Mouse (Mus musculus) embryonic fibroblast, embryonic 13.5 days (primary cell): Measurements from ENCODE around the gene Vwa5b1. TPM values are rescaled to one million over a fixed set of nuclear protein-coding genes. Genes with fewer than 3 reads are reported as not detected.

Source experiments
- H3K27ac ChIP-seq: 2 replicates; pipeline ENCODE4 v1.5.1; 2012; ENCODE audit warnings: low read length, control low read depth, inconsistent platforms; ENCODE audit not compliant: insufficient read depth
- H3K4me1 ChIP-seq: 2 replicates; pipeline ENCODE4 v1.6.1; 2011; ENCODE audit warnings: low read length; ENCODE audit not compliant: control insufficient read depth, insufficient read depth
- H3K4me3 ChIP-seq: 2 replicates; pipeline ENCODE4 v1.5.1; 2011; ENCODE audit warnings: mild to moderate bottlenecking, control low read depth, low read length; ENCODE audit not compliant: insufficient read depth
- CTCF ChIP-seq: IDR thresholded peaks from 2 replicates; pipeline ENCODE4 v1.5.1; 2011; ENCODE audit warnings: mild to moderate bottlenecking, control low read depth, low read length, moderate library complexity, borderline replicate concordance; ENCODE audit not compliant: insufficient read depth
- POLR2A ChIP-seq: IDR thresholded peaks from 2 replicates; pipeline ENCODE4 v1.6.1; 2011; ENCODE audit warnings: low read depth, mild to moderate bottlenecking, control low read depth, low read length, moderate library complexity
- polyA plus RNA-seq: library from polyadenylated mRNA; stranded (reverse); fragments of >200 nt; gene quantifications from 2 replicates; pipeline ENCODE4 v1.2.4, GENCODE M21; 2011; ENCODE audit warnings: low read depth; ENCODE audit not compliant: missing spikeins, insufficient read length

The Vwa5b1 gene
- not detected in 2 replicates for polyA plus RNA-seq

DNA sequence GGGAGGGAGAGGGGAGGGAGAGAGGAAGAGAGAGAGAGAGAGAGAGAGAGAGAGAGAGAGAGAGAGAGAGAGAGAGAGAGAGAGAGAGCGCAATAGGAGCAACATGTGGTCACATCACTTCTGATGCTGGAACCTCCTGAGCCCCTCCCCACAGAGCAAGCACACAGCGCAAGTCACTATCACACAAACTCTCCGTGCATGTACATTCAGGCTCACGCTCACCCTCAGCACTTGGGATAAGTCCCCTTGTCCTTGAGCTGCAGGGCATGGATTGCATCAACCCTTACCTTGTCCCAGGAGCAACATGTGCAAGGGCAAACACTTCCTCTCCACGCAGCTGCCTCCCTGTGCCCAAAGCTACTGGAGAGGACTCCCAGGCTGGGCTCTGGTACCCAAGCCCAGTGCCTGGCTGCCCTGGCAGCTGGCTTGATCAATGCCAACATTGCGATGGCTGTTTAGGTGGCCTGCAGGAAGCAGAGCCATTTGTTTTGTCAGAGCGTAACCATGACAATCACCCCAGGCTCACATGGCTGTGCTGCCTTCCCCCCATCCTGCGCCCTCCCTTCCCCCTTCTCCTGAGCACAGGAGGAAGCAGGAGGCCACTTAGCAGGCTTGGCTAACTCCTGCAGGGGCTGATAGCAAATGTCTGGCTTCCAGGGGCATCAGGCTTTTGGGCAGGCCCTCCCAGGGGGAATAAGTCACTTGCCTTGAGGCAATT, at the start of gene Vwa5b1:
TSS of gene Vwa5b1 (minus strand) at position 457 of the 718 bp plus-strand sequence.
- no peak within 1 kb of the TSS for H3K4me3 ChIP-seq
- no peaks in the 10 kb centered on the region for H3K4me1 ChIP-seq
- no peak within 1 kb of the TSS for H3K27ac ChIP-seq
- TF ChIP-seq POLR2A, result no peak
- TF ChIP-seq CTCF, result no peak

DNA sequence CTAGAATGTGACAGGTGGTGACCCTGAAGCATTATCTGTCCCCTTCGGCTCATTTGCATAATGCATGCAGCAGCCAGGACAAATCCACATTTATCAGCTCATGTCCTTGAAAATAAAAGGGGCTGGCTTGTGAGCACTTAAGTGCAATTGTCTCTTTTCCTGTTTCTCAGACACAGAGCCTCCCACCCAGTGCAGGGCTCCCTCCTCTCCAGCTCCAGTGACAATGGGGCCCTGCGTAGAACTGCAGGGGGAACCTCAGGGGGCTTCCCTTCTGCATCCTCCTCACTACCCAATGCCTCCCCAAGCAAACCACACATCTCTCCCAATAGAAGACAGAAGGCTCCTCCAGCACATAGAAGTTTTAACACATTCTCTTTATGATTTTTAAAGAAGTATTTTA, 47.1 kb upstream of the Vwa5b1 start:
- no peak overlapping the region for H3K4me3 ChIP-seq
- H3K4me1 ChIP-seq, result no peaks in the 10 kb centered on the region
- TF ChIP-seq CTCF (no peak), POLR2A (no peak)

DNA sequence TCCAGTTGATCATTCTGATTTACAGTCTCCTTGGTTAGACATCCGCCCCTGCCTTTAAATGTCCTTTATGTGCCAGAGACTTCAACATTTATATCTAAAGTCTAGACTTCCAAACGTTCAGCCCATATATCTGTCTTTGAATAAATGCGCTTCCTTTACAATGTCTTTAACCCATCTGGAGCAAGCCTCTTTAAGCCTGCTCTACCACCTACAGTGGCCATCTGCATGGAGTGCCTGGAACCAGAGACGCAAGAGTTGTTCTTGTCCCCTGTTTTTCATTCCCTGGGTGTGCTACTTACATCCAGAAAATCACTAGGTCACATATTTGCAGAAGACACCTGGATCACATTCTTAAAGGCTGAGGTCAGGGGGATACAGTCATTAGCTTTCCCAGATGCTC, 44.4 kb upstream of the Vwa5b1 start:
- no peaks in the 10 kb centered on the region for H3K4me1 ChIP-seq
- TF ChIP-seq CTCF, result no peak
- TF ChIP-seq POLR2A, result no peak
- H3K27ac ChIP-seq, result no peak overlapping the region
- H3K4me3 ChIP-seq, result no peak overlapping the region

More for the DNA sequence above, 47.1 kb upstream of the Vwa5b1 start:
- H3K27ac ChIP-seq, result no peak overlapping the region

DNA sequence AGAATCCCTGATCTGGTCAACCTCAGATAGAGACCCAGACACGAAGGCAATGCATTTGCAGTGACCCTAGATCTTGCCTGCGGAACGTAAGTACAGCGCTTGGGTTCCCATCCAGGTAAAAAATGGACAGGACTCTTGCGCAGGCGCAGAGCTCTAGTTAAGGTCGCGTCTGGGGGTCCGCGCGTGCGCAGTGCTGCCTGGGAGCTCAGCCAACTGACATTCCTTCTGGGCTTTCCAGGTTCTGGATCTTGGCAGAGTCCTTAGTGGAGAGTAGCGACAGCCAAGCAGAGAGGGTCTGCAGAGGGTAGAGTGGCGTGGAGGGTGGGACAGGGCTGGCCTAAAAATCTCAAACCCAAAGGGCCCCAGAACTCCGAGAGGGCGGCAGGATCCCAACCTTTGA, 41.9 kb upstream of the Vwa5b1 start:
- Histone ChIP-seq H3K27ac (no peak overlapping the region), H3K4me3 (no peak overlapping the region), H3K4me1 (no peaks in the 10 kb centered on the region)
- TF ChIP-seq POLR2A, result no peak
- no peak for TF ChIP-seq CTCF

DNA sequence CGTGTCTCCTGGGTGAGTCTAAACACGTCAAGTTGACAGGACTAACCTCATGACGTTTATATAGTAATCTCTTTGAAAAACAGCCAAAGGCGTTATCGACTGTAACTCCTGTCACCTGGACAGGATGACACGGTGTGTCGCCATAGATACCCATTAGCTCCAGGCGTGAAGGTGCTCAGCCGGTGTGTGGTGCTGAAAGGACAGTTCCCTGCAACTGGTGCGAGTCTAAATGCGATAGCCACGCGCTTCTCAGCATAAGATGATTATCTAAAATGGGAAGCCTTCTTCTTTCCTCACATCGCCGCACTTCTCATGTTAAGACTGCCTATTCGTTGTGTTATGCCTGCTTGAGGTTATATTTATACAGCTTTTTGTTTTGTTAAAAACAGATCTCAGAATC, 40.8 kb upstream of the Vwa5b1 start:
- TF ChIP-seq CTCF (no peak), POLR2A (no peak)
- Histone ChIP-seq H3K27ac (no peak overlapping the region), H3K4me1 (no peaks in the 10 kb centered on the region)

DNA sequence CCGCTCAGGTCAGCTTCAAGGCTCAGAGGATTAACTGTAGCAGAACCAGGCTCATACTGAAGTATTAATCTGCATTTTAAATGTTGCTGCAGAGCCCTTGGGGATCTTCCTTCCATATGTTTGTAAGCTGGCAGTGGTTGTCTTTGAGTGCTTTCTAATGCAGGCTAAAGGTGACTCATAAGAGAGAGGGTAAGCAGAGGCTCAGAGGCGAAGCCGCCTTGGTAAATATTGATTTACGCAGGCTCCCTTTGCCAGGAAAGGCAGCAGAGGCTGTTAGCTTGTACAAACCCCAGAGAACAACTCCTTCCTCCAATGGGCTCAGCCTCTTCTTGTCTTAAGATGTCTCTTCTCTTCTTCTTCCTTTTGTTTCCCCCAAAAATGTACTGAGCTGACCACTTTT, 36.5 kb upstream of the Vwa5b1 start:
- Histone ChIP-seq H3K27ac (no peak overlapping the region), H3K4me1 (no peaks in the 10 kb centered on the region), H3K4me3 (no peak overlapping the region)
- TF ChIP-seq CTCF, result no peak
- no peak for TF ChIP-seq POLR2A

More for the DNA sequence above, 40.8 kb upstream of the Vwa5b1 start:
- no peak overlapping the region for H3K4me3 ChIP-seq

DNA sequence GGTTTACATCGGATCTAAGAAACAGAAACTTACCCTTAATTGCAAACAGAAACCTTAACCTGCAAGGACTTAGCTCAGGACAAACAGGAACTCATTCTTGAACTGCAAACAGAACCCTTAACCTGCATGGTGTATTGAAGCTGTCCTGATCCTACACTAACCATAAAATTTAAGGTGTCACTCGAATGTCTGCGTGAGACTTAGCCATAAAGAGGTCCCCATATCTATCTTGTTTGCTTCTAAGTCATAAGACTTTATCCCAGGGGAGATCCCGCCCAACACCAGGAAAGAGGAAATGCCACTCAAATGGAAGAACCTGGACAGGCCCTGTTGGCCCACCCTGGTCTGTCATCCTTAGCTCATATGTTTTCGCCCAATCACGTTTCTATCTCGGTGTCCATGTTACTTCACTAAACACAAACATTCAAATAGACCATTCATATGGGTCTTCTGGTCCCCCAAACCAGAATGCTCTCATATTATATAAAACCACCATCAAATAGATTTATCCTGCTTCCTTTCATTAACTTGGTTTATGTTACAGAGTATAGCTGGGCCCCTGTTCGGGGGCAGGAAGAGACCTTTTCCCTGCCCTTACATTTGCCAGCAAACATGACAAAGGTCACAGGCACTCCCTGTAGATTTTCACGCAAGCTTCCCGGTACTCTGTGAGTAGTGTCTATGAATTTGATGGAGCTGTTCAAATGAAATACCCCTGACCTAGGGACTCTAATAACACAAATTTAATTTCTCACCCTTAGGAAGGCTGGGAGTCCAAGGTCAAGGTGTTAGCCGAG, 34.6 kb upstream of the Vwa5b1 start:
- no peak overlapping the region for H3K27ac ChIP-seq
- H3K4me1 ChIP-seq, result no peaks in the 10 kb centered on the region
- no peak overlapping the region for H3K4me3 ChIP-seq
- TF ChIP-seq POLR2A (no peak), CTCF (no peak)

DNA sequence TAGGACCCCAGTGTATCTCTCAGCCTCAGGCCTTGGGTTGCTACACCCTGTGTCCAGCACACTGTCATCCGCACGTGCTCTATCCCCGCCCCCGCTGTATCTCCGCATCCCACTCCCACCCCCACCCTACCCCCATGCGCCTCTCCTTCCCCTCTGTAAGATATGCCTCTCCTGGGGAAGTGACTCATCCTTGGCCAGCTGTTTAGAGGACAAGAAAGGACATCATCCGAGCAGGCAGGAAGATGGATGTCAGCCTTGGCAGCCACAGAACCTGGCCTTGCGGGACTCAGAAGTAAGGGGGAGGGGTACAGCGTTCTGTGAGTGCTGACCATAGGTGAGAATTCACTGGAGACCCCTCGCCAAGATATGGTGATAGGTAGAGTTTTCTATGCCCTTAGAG, 30.8 kb upstream of the Vwa5b1 start:
- no peak for TF ChIP-seq POLR2A
- TF ChIP-seq CTCF, result no peak

DNA sequence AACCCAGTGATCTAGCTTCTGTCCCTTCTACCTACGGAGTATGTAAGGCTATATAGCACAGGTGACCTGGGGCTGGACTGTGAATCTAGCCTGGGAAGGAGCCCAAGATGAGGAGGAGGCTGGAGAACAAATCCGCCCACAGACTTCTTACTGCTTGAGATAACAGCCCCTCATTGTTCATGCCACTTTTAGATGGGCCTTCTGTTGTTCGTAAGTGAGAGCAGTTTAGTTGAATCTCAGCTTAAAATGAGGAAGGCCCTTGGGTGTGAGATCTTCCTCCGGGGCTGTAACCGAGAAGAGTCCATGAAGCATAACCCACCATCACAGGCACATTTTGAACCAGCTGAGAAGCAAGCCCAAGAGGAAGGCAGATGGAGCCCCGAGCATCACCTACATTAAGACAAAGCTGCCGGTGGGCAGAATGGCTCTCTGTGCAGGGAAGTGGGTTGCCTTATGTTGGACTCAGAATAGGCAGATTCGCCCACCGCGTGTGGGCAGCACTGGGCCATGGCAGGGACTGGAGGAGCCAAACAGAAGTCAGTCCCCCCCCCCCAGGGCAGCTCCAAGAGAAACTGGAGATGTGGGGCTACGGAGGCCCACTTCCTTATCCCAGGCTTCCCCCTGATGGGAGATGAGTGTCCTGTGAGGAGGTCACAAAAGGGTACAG, 24.4 kb upstream of the Vwa5b1 start:
- Histone ChIP-seq H3K4me1 (no peaks in the 10 kb centered on the region), H3K4me3 (no peak overlapping the region), H3K27ac (no peak overlapping the region)
- TF ChIP-seq POLR2A (no peak), CTCF (no peak)

More for the DNA sequence above, 30.8 kb upstream of the Vwa5b1 start:
- Histone ChIP-seq H3K4me1 (no peaks in the 10 kb centered on the region), H3K4me3 (no peak overlapping the region), H3K27ac (no peak overlapping the region)
